Mouse (Mus musculus) Patski (cell line): ENCODE measurements at regions not wholly inside any gene's neighbourhood (a gene's known extent, or its start where the extent isn't known, plus 50 kb on each side); places are given as distances from the start of the nearest gene placed in this dataset.

Experiments
- ATAC-seq: fragments of 100-300 bp; one replicate; pipeline ENCODE4 v1.8.0; 2021
- CTCF ChIA-PET: fragments of 350-600 bp; sonication (Branson Sonifier 250); formaldehyde crosslinking; loops from one replicate; lab custom pipeline; 2022; ENCODE audit warnings: inconsistent platforms; lab: Charles Lee
- POLR2A ChIA-PET: fragments of 350-600 bp; sonication (Branson Sonifier 250); formaldehyde crosslinking; loops from one replicate; lab custom pipeline; 2022; ENCODE audit warnings: antibody characterized with exemption, inconsistent platforms; lab: Charles Lee
- DNase-seq: peaks from one replicate; pipeline ENCODE4 v3.0.0-alpha.2; 2011; ENCODE audit warnings: low read depth, low spot score
- H3K27me3 ChIP-seq: fragments of 371-371 bp; one replicate; pipeline ENCODE4 v1.5.1; 2021
- CTCF ChIP-seq: fragments of 100-300 bp; IDR thresholded peaks from one replicate; pipeline ENCODE4 v1.5.1; 2021
- in situ Hi-C: fragments of 300-500 bp; cut with MboI; formaldehyde crosslinking; loops from 3 replicates; pipeline ENCODE4 v1.11.1; 2018; ENCODE audit warnings: low pct_unique_long_range_greater_than_20kb, mixed read lengths

DNA sequence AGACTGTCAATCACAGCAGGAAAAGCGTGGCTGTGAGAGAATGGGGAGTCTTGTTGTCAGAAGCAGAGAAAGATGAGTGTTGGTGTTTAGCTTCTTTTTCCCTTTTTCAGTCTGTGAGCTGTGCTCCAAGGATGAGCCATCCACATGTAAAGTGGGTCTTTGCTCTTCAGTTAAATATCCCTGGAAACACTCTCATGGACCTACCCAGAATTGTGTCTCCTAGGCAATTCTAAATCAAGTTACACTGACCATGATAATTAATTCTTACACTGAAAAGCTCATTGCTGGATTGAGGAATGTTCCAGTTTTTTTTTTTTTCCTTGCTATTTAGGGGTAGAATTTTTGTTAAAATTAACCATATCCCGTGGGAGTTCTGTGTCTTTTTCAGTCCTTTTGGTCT is 104.6 kb upstream of the Arpp21 start:
- no peak for ATAC-seq
- in situ Hi-C loops = no loop called here
- no peaks in the 10 kb centered on the region for H3K27me3 ChIP-seq
- ChIA-PET POLR2A (no interaction called here), CTCF (interaction anchor here (0.6 kb wide), 1 partner anchor 20 kb away, joined by 3 read pairs; no protein-coding TSS in a partner anchor)
- no peak for DNase-seq
- no peak for TF ChIP-seq CTCF

DNA sequence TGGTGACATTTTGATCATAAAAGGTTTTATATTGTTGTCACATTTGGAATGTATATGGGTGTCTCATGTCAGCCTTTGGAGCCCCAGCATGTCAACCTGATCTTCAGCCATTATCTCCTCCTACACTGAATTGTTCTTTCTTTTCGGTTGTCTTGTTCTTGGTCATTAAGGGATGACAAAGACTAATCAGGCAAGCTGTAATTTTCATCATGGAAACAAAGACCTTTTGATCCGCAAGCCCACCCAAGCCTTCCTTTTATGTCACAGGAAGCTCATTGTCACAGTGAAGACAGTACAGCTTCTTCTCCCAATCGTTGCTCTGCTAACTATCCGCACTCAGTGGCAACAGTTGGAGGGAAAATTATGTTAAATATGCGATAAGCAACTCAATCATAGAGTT is 84.3 kb upstream of the Arpp21 start:
- no peaks in the 10 kb centered on the region for H3K27me3 ChIP-seq
- TF ChIP-seq CTCF = no peak
- in situ Hi-C loops = no loop called here
- ATAC-seq = no peak
- CTCF ChIA-PET = interaction anchor here (1.1 kb wide), 1 partner anchor 20 kb away, joined by 3 read pairs; no protein-coding TSS in a partner anchor
- POLR2A ChIA-PET = no interaction called here
- DNase-seq = no peak

DNA sequence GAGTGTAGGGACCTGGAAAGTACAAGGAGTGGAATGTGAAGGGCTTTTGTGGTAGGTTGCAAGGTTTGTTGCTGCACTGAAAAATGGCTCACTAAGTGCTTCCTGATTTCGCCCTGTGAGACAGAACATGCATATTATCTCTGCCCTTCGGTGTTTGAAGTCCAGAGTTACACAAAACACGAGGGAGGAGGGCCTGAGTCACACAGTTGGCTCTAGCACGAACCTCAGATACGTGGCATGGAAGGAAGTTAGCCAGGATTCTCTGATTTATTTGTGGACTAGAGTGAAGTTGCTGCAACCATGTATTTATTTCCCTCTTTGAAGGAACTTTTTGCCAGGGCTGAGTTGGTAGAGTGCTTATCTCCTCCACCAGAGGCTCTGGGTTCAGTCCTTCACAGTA is 73.2 kb upstream of the Arpp21 start:
- TF ChIP-seq CTCF = no peak
- no peak for ATAC-seq
- in situ Hi-C loops = no loop called here
- CTCF ChIA-PET = no interaction called here
- no peaks in the 10 kb centered on the region for H3K27me3 ChIP-seq
- POLR2A ChIA-PET = no interaction called here
- no peak for DNase-seq

DNA sequence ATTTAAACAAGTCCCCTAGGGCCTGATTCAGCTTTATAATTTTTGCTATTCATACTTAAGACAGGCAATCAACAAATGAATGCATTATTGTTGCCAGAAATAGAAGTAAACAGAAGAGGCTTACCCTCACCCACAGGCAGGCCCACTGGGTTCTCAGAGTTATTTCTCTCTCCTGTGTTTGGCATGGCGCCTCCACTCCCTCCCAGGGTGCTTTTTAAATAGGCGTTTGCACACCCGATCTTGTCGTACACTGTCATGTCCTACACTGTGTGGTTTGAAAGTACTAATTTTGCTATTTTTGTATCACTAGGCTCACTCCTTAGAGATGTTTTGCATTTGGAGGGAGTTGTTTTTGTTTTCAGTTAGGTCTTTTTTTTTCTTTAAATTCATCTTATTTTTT is 72.1 kb upstream of the Arpp21 start:
- ChIA-PET CTCF (no interaction called here), POLR2A (no interaction called here)

DNA sequence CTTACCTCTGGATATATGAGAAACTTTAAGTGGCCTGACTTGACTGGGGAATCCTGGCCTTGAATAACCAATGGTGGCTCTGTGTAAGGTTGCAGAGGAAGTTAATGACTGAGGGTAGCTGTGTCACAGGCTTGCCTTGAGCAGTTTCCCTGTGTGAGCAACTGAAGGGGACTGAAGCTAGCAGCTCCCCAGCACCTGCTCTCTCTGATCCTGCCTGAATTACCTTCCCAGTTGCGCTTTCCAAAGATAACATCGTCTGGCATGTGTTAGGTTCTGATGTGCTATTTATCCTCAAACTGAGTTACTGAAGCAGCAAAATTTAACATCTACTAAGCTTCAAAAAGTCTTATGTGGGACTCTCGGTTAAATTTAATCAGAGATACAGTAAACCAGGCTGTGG is 56.1 kb upstream of the Arpp21 start:
- ATAC-seq (no peak), DNase-seq (no peak)
- ChIA-PET POLR2A (no interaction called here), CTCF (no interaction called here)
- in situ Hi-C loops = no loop called here
- no peak for TF ChIP-seq CTCF
- no peaks in the 10 kb centered on the region for H3K27me3 ChIP-seq

More for the DNA sequence above, 72.1 kb upstream of the Arpp21 start:
- TF ChIP-seq CTCF = no peak
- in situ Hi-C loops = no loop called here
- DNase-seq = no peak
- no peaks in the 10 kb centered on the region for H3K27me3 ChIP-seq
- no peak for ATAC-seq
